Mouse (Mus musculus): ENCODE data around the gene Fam110c.

The Fam110c gene

DNA sequence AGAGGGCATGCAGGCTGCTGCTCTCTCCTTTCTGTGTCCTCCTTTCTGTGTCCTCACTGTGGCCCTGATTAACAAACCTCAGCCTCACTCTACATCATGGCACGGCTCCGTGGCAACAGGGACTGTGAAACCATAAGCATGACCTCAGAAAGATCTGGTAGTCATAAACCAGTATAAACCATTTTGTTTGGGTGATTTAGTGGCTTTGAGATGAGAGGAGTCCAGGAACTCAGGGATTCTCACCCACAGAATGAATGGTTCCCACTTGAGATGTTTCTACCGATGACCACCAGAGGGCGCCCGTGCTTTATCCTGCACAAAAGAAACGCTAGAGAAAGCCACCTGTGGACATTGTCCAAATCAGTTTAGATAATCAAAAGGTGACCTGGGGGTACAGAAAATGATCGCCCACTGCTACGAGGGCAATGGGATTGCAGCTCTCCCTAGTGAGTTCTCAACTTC is 42.4 kb downstream of the Fam110c start:
- peak; percentile 73 for DNase-seq

DNA sequence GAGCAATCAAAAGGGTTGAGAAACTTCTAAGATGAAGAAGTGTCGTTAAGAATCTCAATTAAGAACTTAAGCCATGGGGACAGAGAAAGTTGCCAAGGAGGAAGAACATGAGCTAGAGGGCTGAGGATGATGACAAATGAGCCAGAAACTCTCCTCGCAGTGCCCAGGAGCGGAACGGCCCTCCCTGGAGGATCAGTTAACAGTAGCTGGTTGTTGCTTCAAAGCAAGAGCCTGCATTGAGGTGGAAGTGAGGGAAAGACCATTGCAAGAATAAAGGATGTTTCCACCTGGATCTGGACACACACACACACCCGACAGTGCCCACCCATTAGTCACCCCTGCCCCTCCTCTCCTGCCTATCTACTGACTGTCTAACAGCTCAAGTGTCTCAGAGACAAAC is 46.9 kb downstream of the Fam110c start:
- DNase-seq, result no peak

DNA sequence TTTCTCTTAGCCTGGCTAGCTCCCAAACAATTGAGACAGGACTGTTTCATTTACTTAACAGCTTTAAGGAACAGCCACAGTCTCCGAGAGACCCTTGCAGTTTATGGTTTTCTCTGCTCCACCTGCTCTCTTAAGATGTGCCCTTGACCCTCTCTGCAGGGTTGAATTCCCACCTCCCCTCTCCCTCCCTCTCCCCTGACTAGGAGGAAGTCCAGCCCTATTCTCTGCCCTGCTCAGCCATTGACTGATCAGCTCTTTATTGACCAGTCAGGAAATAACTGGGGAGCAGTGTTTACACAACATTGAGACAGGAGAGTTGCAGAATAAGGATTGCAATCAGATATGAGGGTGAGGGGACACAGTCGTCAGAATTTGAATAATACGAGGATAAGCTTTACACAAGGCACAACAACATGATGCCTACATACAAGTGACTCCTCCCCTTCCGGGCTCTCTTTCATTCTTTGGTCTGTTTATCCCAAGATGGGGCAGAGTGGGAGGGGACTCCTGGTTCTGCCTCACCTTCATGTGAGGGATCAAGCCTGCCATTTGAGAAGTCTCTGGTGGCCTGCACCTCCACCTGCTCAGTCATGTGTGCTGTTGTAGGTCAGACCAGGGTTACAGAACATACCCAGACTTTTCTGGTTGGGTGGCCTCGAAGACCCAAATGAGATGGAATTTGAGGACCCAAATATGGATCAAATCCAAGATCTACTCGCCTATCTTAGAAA is 49.4 kb downstream of the Fam110c start:
- DNase-seq, result no peak

DNA sequence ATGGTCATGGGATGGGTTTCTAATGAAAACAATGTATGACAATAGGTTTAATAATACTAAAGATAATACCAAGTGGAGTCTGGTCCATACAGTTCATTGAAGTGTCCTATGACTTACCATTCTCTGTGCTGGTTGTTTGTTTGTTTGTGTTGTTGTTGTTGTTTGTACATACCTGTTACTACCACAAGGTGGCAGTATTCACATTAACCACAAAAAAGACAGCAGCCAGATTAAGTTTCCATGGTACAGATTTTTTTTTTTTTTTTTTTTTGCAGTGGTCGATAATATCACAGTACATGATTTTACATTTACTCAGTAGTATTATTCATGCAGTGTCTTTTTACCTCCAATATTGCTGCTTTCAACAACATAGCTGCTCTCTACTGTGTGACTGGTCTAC is 52.4 kb downstream of the Fam110c start:
- DNase-seq, result no peak

DNA sequence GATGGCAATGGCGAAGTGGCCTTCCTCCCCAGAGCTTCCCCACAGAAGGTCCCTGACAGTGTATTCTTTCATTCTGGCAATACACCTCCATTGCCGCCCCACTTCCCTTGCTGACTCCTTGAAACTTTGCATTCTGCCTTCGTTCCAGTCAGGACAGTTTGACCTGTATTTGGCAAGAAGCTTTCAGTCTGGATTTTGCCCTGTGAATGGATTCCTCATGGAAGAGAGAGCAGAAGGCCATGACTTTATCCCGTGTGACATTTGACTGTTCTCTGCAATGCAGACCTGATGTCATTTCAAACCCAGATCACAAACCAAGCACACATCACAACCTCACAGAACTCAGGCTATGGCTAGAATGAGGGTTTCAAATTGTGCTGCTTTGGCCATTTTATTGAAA is 55.9 kb downstream of the Fam110c start:
- no peak for DNase-seq
